Mouse (Mus musculus): Measurements from ENCODE around the gene Snx30.

The Snx30 gene

DNA sequence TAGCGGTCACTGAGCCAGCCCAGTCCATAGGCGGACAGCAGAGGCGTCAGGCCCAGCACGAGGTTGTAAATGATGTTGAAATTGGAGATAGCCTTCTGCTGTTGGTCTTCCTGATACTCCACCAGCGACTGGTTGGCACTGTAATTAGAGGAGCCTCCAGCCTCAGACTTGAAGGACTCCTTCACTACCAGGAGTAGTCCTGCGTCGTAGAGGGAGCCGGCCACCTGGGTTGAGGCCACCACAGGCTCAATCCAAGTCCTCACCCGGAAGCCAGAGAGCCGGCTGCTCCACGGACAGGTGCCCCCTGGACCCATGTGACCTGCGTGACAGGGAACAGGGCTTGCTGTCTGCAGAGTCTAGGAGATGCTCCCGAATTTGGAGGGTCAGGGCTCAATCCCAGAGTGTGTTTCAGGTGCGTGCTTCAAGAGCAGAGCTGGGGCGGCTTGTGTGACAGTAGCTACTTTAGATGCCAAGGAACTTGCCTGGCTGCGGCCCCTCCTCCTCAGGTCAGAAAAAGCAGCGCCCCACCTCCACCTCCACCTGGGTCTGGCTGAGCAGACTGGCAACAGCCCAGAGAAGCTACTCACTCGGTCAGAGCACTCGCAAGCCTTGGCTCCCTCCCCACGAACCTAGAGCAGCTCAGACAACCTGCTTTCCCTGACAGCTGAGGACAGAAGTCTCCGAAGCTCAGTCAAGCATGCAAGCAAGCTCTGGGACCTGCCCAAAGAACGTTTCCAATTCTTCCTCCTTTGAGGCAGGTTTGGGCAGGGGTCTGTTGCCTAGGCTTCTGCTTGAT, 109.2 kb downstream of the Snx30 start, which contains the start of gene Slc46a2:
Gene Slc46a2 (minus strand): TSS at position 449 of the 796 bp plus-strand sequence.
- peak; percentile 53 for DNase-seq

DNA sequence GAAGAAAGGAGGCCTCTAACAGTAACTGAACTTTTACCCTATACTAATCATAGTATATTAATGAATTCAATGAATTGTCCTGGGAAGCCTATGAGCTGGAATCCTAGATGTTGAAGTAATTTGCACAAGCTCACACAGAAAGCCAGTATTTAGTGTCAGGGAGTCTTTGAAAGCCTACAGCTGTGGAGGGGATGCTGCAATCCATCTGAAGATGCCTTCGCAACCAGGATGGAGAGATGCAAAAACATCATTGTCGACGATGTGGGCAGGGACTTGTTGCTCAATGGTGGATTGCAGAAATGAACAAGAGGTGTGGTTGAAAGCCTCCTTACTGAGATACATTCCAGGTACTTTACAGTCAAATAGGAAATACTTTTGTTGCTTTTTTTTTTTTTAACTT, 112.3 kb downstream of the Snx30 start:
- no peak for DNase-seq

DNA sequence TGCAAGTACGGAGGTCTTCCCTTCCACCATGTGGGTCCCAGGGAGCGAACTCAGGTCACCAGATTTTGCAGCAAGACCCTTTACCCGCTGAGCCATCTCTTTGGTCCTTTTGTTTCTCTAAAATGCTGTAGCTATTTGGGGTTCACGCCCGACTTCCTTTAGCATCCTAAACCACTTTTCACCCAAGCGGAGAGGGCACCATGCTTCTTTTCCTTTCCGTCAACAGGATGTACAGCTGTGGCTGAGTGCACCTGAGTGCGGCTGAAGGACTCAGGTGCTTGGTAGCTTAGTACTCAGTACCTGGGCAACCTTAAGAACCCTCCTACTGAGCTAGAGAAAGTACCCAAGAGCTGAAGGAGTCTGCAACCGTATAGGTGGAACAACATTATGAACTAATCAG, 119.4 kb downstream of the Snx30 start:
- DNase-seq = no peak

DNA sequence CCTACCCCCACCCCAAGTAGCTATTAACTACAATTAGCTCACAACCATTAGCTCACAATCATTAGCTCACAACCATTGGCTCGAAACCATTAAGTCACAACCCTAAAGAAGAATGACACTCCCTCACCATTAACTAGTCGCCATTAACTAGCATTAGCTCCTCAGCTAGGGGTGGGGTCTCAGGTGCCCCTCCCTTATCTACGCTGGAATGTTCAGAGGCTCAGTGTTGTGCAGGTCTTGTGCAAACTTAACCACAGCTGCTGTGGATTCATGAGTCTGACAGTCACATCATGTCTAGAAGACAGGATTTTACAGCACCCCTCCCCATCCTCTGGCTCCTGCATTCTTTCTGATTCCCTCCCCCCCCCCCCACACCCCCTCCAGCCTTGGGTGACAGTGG, 122.0 kb downstream of the Snx30 start:
- DNase-seq = no peak

DNA sequence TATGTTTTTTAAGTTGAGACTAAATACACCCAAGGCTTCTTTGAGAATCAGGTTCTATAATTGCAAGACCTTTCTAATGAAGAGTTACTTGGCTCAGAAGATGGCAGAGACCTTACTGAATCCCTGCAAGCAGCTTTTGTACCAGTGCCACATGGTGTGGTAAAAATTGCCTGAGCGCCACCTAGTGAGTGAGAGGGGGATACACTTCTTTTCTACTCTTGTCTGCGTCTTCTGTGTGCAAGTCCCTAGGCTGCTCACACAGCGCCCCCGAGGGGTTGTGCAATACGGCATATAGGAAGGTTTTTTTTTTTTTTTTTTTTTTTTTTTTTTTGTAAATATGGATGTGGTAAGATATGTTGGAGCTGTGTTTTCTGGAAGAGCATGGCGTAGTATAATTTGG, 122.7 kb downstream of the Snx30 start:
- peak; percentile 79 for DNase-seq

DNA sequence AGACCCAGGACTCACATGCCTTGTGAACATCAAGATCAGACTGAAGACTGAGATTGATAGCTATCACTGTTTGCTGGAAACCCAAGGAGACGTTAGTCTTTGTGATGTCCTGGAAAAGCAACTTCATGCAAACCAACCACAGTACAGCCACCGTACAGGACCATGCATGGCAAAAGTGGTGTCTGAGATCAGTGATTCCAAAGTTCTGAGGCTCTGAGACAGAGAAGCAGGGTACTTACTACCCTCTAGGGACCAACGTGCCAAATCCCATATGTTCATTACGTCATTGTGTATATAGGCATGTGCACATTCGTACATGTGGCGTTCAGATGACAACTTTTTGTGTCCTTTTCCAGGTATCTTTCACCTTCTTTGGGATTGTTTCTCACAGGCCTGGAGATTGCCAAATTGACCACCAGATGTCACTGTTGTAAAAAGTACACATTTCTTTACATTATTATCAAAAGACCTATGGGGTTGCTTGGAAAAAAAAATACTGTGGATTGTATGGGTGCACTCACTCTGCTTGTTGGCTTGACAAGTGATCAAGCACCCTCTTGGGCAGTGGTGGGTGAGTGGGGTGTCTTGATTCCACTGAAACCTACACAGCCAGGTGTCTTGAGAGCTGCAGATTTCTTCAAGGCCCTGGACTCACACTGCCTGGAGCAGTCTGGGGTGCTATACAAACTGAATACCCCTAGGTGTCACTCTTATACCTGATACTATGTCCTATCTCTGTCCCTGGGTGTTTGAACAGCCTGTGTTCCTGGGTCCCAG, 127.1 kb downstream of the Snx30 start:
- DNase-seq = peak; percentile 57

DNA sequence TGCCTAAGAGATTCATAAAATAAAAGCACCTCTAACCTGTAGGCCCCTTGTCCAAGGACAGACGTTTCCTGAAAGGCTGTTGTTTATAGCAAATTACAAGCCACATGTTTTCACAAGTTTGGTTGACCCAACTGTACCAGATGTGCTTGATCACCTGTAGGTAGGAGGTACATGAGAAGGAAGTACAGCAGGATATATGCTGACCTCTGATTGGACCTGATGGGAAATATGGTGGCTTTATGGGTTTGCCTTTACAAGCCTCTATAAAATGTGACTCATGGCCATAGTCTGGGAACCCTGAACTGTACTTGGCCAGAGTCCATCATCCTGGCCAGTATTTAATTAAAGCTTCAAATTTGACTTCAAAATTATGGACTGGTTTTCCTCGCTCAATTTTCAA, 131.9 kb downstream of the Snx30 start:
- DNase-seq = no peak
